Mouse (Mus musculus) spleen, adult 18-20 months (tissue): Measurements from ENCODE around the gene B4gat1.
"Not testable (repeated sequence)": the region's sequence is repeated elsewhere in the genome, so short reads cannot be mapped to it uniquely, and the experiment has no call there.

Source experiments
- DNase-seq, 2 experiments: peaks; one replicate each; pipeline ENCODE4 v3.0.0; 2022; ENCODE audit warnings: mixed read lengths in 2 of 2

Gene B4gat1

DNA sequence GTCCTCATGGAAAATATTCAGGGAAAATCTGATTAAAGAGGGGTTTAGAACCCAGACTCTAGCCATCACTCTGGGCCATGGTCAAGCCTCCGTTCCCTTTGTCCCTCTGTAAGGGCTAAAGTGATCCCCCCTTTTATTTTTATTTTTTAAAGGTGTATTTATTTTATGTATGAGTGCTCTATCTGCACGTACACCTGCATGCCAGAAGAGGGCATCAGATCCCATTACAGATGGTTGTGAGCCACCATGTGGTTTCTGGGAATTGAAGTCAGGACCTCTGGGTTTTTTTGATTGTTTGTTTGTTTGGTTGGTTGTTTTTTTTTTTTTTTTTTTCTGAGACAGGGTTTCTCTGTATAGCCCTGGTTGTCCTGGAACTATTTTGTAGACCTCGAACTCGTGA is 47.9 kb downstream of the B4gat1 start:
- DNase-seq, result not testable (repeated sequence)

DNA sequence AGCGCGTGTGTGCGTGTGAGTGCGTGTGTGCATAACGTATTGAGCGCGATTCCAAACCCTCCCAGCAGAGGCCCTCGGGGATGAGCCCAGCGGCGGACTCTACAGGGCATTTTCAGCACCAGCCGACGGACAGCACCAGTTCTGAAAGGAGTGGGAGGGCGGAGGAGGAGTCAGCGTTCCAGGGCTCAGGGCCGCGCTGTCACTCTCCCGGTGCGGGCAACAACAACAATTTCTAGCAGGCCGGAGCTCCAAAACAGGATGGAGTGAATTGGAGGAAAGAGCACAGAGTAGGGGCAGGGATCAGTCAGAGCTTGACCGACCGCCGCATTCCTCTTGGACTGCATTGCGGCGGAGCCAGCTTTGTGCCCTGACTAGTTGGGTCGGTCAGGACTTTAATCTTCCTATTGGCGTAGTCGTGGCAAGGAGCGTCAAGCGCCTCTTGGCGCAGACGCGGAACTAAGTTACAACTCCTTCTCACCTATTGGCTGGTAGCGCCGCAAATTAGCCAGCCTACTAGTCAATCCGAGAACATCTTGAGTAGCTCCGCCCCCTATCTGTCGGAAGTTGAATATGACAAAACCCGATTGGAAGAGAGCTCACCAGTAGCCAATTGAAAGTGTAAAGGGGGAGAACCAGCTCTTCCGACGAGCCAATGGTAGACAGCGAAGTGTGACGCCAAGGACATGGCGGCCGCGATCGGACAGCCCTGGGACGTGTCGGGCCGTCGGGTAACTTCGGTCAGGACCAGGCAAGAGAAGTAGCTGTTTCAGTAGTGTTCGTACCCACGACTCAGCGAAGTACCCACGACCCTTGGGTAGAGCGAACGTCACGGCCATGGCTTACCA is 49.5 kb downstream of the B4gat1 start, which contains the start of gene Yif1a:
Yif1a (plus strand) TSS at position 655 of the 845 bp plus-strand sequence.
- peak; percentile 80 to 85 for DNase-seq

DNA sequence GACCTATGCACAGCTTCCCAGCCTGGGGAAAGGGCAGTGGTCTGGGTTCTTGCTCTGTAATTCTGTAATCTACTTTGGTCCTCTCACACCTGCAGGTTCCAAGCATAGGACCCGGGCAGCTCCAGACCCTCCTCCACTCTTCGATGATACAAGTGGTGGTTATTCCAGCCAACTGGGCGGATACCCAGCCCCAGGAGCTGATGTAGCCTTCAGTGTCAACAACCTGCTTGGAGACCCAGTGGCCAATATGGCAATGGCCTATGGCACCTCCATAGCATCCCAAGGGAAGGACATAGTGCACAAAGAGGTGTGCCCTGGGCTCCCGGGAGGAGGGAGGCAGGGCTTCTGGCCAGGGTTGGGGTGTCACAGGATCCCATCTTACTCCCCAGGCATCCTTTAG is 50.7 kb downstream of the B4gat1 start:
- no peak for DNase-seq
